Mouse (Mus musculus): ENCODE data around the gene Ide. TPM values are rescaled to one million over a fixed set of nuclear protein-coding genes. Genes with fewer than 3 reads are reported as not detected.

Gene Ide
- polyA plus RNA-seq, 1 experiment from 2014 or later: 35.7 TPM

DNA sequence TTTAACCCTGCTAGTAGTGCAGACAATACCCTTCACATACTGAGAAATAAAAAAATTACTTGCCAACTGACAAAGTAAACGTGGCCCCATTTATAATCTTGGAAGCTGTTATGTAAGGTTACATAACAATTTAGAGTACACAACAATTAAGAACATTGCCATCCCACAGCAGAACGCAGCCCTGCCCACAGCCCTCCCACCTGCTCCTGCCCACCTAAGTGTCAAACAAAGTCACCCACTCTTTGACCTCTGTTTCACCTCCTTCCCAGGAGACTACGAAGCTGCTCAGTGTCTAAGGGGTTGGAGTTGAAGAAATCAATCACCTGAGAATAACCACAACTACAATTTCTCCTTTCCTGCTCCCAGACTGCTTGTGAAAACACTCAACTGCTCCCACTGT, 14.1 kb downstream of the Ide start:
- Histone ChIP-seq H3K27me3 (no peaks in the 10 kb centered on the region), H3K9me3 (no peaks in the 10 kb centered on the region), H3K36me3 (peaks cover 21% of the 10 kb centered on the region), H3K9ac (no peak overlapping the region), H3K4me1 (replicated peaks) (no peaks in the 10 kb centered on the region), H3K4me2 (no peak overlapping the region), H3K4me3 (no peak overlapping the region), H3K27ac (no peak overlapping the region)
- 83% methylated on average over 3 of the region's 3 CpGs for WGBS
- no peak for ATAC-seq (ENCODE audit: low FRiP score)

DNA sequence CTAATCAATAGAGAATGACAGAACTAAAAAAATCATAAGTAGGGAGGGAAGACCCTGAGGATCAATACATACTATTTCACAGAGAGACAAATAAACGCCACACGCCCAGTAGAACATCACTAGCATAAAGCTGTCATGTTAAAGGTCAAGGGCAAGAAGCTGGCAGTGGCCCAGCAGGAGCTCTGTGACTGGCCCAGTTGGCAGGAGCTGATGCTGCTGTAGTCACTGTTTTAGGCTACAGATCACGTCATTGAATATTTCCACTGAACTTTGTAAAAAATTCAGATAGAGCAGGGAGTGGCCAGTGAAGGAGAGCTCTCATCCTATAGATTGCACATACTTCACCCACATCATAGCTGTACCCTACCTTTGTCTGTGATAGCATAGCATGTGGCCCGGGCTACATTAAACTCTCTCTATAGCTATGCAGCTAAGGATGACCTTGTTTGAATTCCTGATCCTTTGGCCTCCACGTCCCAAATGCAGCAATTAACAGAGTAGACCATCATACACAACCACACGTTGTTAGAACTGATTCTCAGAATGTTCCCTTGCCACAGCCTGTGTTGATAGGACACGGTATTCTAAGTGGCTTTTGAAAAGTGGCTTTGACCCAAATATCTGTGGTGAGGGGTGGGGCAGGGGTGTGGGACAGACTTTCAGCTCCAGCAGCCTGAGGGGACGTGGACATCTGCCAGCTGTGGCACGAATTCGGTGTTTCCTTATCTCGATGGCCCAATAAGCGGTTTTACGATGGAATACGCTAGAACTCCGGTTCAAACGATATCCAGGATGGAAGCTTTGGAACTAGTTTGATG, 16.6 kb downstream of the Ide start:
- WGBS: 92% methylated on average over 16 of the region's 16 CpGs
- no peak for ATAC-seq (ENCODE audit: low FRiP score)
- H3K36me3 ChIP-seq: peaks cover 17% of the 10 kb centered on the region
- H3K27ac ChIP-seq: no peak overlapping the region
- H3K9me3 ChIP-seq: no peaks in the 10 kb centered on the region
- H3K4me3 ChIP-seq: no peak overlapping the region
- H3K4me1 ChIP-seq (replicated peaks): no peaks in the 10 kb centered on the region
- no peaks in the 10 kb centered on the region for H3K27me3 ChIP-seq
- no peak overlapping the region for H3K4me2 ChIP-seq
- no peak overlapping the region for H3K9ac ChIP-seq

DNA sequence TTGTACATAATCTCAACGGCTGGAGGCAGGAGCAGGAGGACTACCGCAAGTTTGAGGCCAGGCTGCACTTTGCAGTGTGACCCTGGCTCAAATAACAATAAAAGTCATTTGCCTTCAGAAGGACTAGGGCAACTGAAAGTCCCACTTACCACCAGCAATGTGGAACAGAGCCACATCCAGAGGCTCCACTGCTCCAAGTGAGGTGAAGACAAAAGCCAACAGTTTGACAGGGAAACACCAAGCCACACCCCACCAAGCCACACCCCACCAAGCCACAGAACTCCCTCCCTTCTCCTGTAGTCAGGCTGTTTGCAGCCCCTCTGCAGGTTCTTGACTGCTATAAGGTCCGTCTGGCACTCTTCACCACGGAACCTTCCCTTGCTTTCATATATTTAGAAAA, 20.3 kb downstream of the Ide start:
- WGBS: 90% methylated on average over 4 of the region's 4 CpGs
- peaks cover 40% of the 10 kb centered on the region for H3K36me3 ChIP-seq

DNA sequence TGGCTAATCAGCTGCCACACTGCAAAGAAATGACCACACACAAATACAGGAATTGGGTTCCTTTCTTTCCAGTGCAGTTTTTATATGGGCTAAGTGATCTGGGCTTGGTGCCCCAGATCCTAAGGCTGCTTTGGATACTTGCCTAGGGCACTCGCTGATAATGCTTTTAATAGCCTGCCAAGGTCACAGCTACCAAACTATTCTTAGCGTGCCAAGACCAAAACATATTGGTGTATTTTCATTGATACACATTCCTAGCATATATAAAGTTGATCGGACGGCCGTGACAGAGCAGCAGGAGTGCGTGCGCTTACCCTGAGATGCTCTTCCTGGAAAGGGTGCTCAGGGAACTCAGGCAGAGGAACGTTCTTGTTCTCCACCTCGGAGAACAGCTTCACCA, 22.6 kb downstream of the Ide start:
- Histone ChIP-seq H3K4me1 (replicated peaks) (no peaks in the 10 kb centered on the region), H3K27me3 (no peaks in the 10 kb centered on the region), H3K27ac (no peak overlapping the region), H3K9ac (no peak overlapping the region), H3K36me3 (peaks cover 54% of the 10 kb centered on the region), H3K4me2 (no peak overlapping the region), H3K4me3 (no peak overlapping the region), H3K9me3 (no peaks in the 10 kb centered on the region)
- no peak for ATAC-seq (ENCODE audit: low FRiP score)
- WGBS: 85% methylated on average over 9 of the region's 9 CpGs

More for the DNA sequence above, 20.3 kb downstream of the Ide start:
- Histone ChIP-seq H3K9ac (no peak overlapping the region), H3K27ac (no peak overlapping the region), H3K27me3 (no peaks in the 10 kb centered on the region), H3K4me2 (no peak overlapping the region), H3K9me3 (no peaks in the 10 kb centered on the region), H3K4me1 (replicated peaks) (no peaks in the 10 kb centered on the region), H3K4me3 (no peak overlapping the region)
- no peak for ATAC-seq (ENCODE audit: low FRiP score)

DNA sequence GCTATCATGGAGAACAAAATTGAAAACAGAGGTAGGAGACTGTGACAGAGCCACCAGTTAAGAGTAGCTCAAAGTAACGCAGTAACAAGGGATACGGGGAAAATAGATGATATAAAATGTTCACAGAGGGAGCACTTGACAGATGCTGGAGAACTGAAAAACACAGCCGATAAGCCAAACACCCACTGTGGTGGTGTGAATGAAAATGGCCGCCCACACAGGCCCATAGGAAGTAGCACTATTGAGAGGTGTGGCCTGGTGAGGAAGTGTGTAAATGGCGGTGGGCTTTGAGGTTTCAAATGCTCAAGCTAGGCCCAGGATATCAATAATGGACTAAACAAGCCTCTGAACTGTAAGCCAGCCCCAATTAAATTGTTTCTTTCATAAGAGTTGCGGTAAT, 26.2 kb downstream of the Ide start:
- Histone ChIP-seq H3K9ac (no peak overlapping the region), H3K36me3 (peaks cover 54% of the 10 kb centered on the region), H3K4me1 (replicated peaks) (no peaks in the 10 kb centered on the region), H3K4me2 (no peak overlapping the region), H3K9me3 (no peaks in the 10 kb centered on the region), H3K4me3 (no peak overlapping the region), H3K27me3 (no peaks in the 10 kb centered on the region), H3K27ac (no peak overlapping the region)
- WGBS: 91% methylated on average over 6 of the region's 6 CpGs
- no peak for ATAC-seq (ENCODE audit: low FRiP score)

DNA sequence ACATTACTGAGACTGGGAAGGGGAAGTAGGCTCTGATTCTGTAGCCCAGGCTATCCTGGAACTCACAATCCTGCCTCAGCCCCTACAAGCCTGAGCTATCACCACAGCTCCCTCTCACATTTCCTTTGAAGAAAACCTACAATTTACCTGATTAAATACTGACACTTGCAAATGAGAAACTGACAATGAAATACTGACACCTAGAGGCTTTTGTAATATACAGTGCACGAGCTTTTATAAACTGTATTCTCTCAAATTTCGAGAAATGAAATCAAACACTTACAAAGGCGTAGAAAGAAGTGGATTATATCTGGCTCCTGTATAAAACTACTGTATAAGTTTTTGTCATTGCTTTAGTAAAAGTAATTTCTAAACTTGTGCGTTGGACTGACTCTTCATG, 27.5 kb downstream of the Ide start:
- Histone ChIP-seq H3K27ac (no peak overlapping the region), H3K4me1 (replicated peaks) (no peaks in the 10 kb centered on the region), H3K9me3 (no peaks in the 10 kb centered on the region), H3K9ac (no peak overlapping the region), H3K36me3 (peaks cover 42% of the 10 kb centered on the region), H3K4me2 (no peak overlapping the region), H3K4me3 (no peak overlapping the region), H3K27me3 (no peaks in the 10 kb centered on the region)
- ATAC-seq (ENCODE audit: low FRiP score): no peak
- 91% methylated on average over 4 of the region's 4 CpGs for WGBS

DNA sequence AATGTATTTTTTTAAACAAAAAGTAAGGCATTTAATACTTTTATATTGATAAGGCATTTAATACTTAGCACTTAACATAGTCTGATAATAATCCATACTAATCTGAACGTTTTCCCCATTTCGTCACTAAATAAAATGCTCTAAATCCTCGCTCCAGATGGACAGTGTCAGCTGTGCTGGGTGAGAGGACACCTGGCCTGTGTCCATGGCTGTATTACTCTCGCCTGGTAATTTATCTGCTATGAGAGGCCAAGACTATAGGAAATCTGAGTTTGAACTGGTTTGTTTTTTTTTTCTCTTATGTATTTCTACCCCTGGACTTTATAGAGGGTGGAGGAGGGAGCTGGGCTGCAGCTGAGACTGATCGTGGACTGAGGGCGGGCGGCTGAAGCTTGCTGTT, 28.7 kb downstream of the Ide start:
- 91% methylated on average over 7 of the region's 7 CpGs for WGBS
- ATAC-seq (ENCODE audit: low FRiP score): no peak

DNA sequence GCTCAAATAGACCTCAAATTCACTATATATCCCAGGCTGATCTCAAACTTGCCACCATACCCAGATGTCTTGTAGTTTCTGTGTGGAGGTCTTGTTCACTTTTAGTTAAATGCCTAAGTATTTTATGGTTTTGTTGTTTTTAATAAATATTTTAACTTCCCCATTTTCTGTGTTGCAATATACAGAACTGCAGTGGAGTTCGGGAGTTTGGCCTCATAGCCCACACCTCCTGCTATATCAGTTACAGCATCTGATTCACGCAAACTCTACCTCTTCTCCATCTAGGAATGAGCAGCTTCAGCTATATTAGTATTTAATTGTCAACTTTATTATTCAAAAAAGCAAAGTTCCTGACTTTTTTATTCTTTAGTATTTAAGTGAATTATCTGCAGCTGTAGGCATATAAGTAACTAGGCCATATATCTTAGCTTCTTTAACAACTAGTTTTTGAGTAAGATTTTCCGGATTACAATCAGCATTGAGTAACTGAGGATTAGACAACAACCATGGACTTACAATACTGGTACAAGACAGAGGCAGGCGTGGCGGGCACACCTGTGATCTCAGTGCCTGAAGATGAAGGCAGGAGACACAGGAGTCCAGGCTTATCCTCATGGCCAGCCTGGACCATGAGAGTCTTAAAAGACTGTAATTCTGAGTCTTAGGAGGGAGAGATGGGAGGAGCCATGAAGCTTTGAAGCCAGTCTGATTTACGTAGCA, 29.7 kb downstream of the Ide start:
- H3K36me3 ChIP-seq: peaks cover 31% of the 10 kb centered on the region
- no peaks in the 10 kb centered on the region for H3K27me3 ChIP-seq
- 93% methylated on average over 6 of the region's 6 CpGs for WGBS
- no peak overlapping the region for H3K4me3 ChIP-seq
- H3K9ac ChIP-seq: no peak overlapping the region
- H3K9me3 ChIP-seq: no peaks in the 10 kb centered on the region
- no peak for ATAC-seq (ENCODE audit: low FRiP score)
- H3K4me1 ChIP-seq (replicated peaks): no peaks in the 10 kb centered on the region; the same call in 1 of the 2 replicates
- no peak overlapping the region for H3K27ac ChIP-seq
- no peak overlapping the region for H3K4me2 ChIP-seq

More for the DNA sequence above, 28.7 kb downstream of the Ide start:
- no peak overlapping the region for H3K9ac ChIP-seq
- H3K9me3 ChIP-seq: no peaks in the 10 kb centered on the region
- H3K4me1 ChIP-seq (replicated peaks): no peaks in the 10 kb centered on the region; the same call in 1 of the 2 replicates
- no peak overlapping the region for H3K4me2 ChIP-seq
- no peaks in the 10 kb centered on the region for H3K27me3 ChIP-seq
- H3K27ac ChIP-seq: no peak overlapping the region
- no peak overlapping the region for H3K4me3 ChIP-seq
- H3K36me3 ChIP-seq: peaks cover 32% of the 10 kb centered on the region

DNA sequence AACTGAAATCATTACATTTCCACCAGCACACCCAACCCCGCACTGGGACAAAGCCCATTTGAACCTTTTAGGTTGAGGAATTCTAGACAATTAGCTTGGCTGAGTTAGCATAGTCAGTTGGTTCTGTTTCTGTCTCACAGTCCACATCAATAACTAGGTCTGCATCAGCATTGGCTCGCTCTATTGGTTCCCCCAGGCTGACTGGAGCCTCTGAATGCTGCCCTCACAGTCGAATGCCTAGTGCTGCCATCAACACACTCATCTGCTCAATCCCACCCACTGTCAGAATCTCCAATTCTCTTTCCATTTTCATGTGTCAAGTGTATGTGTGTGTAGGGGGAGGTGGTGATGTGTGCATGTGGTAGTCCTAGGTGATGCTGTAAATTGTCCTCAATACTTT, 31.5 kb downstream of the Ide start:
- no peak overlapping the region for H3K27ac ChIP-seq
- no peaks in the 10 kb centered on the region for H3K9me3 ChIP-seq
- H3K4me1 ChIP-seq (replicated peaks): no peaks in the 10 kb centered on the region; the same call in 1 of the 2 replicates
- WGBS: 95% methylated on average over 3 of the region's 3 CpGs
- no peak overlapping the region for H3K9ac ChIP-seq
- H3K36me3 ChIP-seq: peaks cover 18% of the 10 kb centered on the region
- no peak overlapping the region for H3K4me2 ChIP-seq
- no peaks in the 10 kb centered on the region for H3K27me3 ChIP-seq
- no peak overlapping the region for H3K4me3 ChIP-seq
- ATAC-seq (ENCODE audit: low FRiP score): no peak

DNA sequence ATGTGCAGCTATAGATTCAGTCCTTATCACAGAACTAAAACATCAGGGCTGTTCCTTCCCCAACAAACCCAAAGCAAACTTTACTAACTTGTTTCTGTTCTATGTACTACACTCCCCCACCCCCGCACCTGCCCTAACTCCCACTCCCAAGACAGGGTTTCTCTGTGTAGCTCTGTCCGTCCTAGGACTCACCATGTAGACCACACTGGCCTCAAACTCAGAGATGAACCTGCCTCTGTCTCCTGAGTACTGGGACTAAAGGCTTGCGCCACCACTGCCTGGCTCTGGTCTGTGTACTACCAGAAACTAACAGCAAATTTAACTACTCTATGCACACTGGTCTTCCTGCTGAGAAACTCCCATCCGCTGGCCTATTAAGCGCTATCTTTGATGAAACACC, 32.8 kb downstream of the Ide start:
- H3K9ac ChIP-seq: no peak overlapping the region
- H3K27me3 ChIP-seq: no peaks in the 10 kb centered on the region
- 96% methylated on average over 5 of the region's 5 CpGs for WGBS
- H3K4me2 ChIP-seq: no peak overlapping the region
- no peaks in the 10 kb centered on the region; the same call in 1 of the 2 replicates for H3K4me1 ChIP-seq (replicated peaks)
- H3K4me3 ChIP-seq: no peak overlapping the region
- no peaks in the 10 kb centered on the region for H3K9me3 ChIP-seq
- ATAC-seq (ENCODE audit: low FRiP score): no peak
- H3K36me3 ChIP-seq: peaks cover 11% of the 10 kb centered on the region; the same call in 1 of the 2 replicates
- no peak overlapping the region for H3K27ac ChIP-seq

DNA sequence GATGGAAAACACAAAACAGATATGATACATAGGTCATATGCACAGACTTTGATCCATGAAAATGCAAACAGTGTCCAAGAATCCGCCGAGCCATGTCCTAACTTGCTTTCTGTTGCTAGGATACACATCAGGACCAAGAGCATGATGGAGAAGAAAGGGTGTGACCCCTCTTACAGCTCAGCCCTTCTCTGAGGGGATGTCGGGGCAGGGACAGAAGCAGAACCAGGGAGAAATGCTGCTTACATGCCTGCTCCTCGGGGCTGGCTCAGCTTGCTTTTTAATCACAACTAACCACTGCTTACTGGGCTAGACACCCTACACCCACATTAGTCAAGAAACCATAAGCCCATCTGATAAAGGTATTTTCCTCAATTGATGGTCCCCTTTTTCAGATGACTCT, 33.6 kb downstream of the Ide start:
- no peak for ATAC-seq (ENCODE audit: low FRiP score)
- no peaks in the 10 kb centered on the region for H3K27me3 ChIP-seq
- H3K36me3 ChIP-seq: peaks cover 8% of the 10 kb centered on the region; the same call in 1 of the 2 replicates
- WGBS: 64% methylated on average over 4 of the region's 4 CpGs
- no peaks in the 10 kb centered on the region; the same call in 1 of the 2 replicates for H3K4me1 ChIP-seq (replicated peaks)
- no peak overlapping the region for H3K27ac ChIP-seq
- H3K4me3 ChIP-seq: no peak overlapping the region
- H3K9ac ChIP-seq: no peak overlapping the region
- H3K4me2 ChIP-seq: no peak overlapping the region
- H3K9me3 ChIP-seq: no peaks in the 10 kb centered on the region

DNA sequence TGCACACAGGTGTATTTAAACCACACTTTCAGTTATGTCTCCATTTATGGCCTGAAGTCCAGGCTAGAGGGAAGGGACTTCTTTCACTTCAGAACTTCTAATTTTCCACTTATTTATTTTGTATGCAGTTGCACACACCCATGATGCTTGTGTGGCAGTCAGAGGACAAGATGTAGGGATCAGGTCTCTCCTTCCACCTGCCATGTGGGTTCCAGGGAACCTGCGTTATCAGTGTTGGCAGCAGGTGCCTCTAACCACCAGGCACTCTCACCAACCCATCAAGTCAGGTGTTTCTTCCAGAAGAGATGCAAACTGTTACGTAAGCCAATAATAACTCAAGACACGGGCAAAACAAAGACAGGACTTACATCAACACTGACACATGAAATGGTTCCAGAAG, 35.9 kb downstream of the Ide start:
- no peak for ATAC-seq (ENCODE audit: low FRiP score)
- H3K9ac ChIP-seq: no peak overlapping the region
- peaks cover 5% of the 10 kb centered on the region; the same call in 1 of the 2 replicates for H3K36me3 ChIP-seq
- no peak overlapping the region for H3K4me2 ChIP-seq
- H3K27ac ChIP-seq: no peak overlapping the region
- H3K4me3 ChIP-seq: no peak overlapping the region
- WGBS: 92% methylated on average over 3 of the region's 3 CpGs
- no peaks in the 10 kb centered on the region for H3K9me3 ChIP-seq
- H3K4me1 ChIP-seq (replicated peaks): no peaks in the 10 kb centered on the region; the same call in 1 of the 2 replicates
- no peaks in the 10 kb centered on the region for H3K27me3 ChIP-seq
